Mouse (Mus musculus): ENCODE data around the gene Arid2. TPM values are rescaled to one million over a fixed set of nuclear protein-coding genes. Genes with fewer than 3 reads are reported as not detected.

The Arid2 gene
- total and polyA plus RNA-seq, 3 experiments = 8.0 to 21.1 (median 20.1) TPM

DNA sequence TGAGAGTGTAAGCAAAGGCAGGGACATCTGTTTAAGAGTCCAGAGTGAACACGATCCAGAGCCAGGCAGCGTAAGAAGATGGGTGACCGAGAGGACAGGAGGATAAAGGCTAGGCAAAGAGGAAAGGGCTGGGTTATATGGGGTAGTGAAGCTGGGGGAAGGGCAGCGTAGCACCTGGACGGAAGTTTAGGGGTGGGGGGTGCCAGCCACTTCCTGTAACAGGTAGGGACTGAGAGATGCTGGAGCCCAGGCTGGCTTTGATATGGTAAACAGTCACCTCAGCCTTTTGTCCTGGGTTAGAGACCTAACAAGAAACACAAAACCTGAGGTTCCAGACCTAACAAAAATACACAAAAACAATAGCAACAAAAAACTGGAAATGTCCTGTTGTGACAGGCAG is 29.5 kb upstream of the Arid2 start:
- Histone ChIP-seq H3K9ac (ENCODE audit: low read depth, low read length) (no peak overlapping the region), H3K4me3 (no peak overlapping the region), H3K36me3 (ENCODE audit: control insufficient read depth, insufficient read depth, low read length) (no peaks in the 10 kb centered on the region), H3K4me1 (ENCODE audit: control insufficient read depth, insufficient read depth, low read length) (no peaks in the 10 kb centered on the region; the same call in 1 of the 2 replicates), H3K79me2 (replicated peaks; ENCODE audit: control insufficient read depth, insufficient read depth, low read length) (no peaks in the 10 kb centered on the region), H3K27ac (no peak overlapping the region), H3K27me3 (ENCODE audit: control insufficient read depth, insufficient read depth, low read length) (no peaks in the 10 kb centered on the region)
- intact Hi-C loops (cut with DNase I) = no loop called here
- TF ChIP-seq CTCF (IDR thresholded peaks at IDR 0.05) = no peak
- TF ChIP-seq EP300 (IDR thresholded peaks at IDR 0.05; ENCODE audit: insufficient read depth, low read depth, low read length) = no peak
- no peak for TF ChIP-seq POLR2A (IDR thresholded peaks at IDR 0.05; ENCODE audit: insufficient read depth, low read depth, low read length)
- 73% methylated on average over 5 of the region's 5 CpGs for WGBS
- DNase-seq = no peak

- TF ChIP-seq EP300 (IDR thresholded peaks at IDR 0.05; ENCODE audit: insufficient read depth, low read depth, low read length) (no peak), CTCF (IDR thresholded peaks at IDR 0.05) (no peak), POLR2A (IDR thresholded peaks at IDR 0.05; ENCODE audit: insufficient read depth, low read depth, low read length) (no peak)
- no peak overlapping the region for H3K4me3 ChIP-seq
- intact Hi-C loops (cut with DNase I) = no loop called here
- DNase-seq = no peak
- no peaks in the 10 kb centered on the region for H3K27me3 ChIP-seq (ENCODE audit: control insufficient read depth, insufficient read depth, low read length)
- H3K79me2 ChIP-seq (replicated peaks; ENCODE audit: control insufficient read depth, insufficient read depth, low read length) = no peaks in the 10 kb centered on the region
- no peaks in the 10 kb centered on the region for H3K36me3 ChIP-seq (ENCODE audit: control insufficient read depth, insufficient read depth, low read length)
- no peak overlapping the region for H3K9ac ChIP-seq (ENCODE audit: low read depth, low read length)
- no peak overlapping the region for H3K27ac ChIP-seq
- no peaks in the 10 kb centered on the region for H3K4me1 ChIP-seq (ENCODE audit: control insufficient read depth, insufficient read depth, low read length)
- WGBS = 95% methylated on average over 3 of the region's 3 CpGs
Measured at GRCm38 (mm10) chr15:96264614-96265013, 22.7 kb upstream of the Arid2 start.

GRCm38 (mm10) chr15:96267933-96268332 is 19.4 kb upstream of the Arid2 start:
- no peaks in the 10 kb centered on the region for H3K27me3 ChIP-seq (ENCODE audit: control insufficient read depth, insufficient read depth, low read length)
- DNase-seq = no peak
- TF ChIP-seq POLR2A (IDR thresholded peaks at IDR 0.05; ENCODE audit: insufficient read depth, low read depth, low read length) = no peak
- no peak for TF ChIP-seq CTCF (IDR thresholded peaks at IDR 0.05)
- no peak for TF ChIP-seq EP300 (IDR thresholded peaks at IDR 0.05; ENCODE audit: insufficient read depth, low read depth, low read length)
- H3K36me3 ChIP-seq (ENCODE audit: control insufficient read depth, insufficient read depth, low read length) = peaks cover 4% of the 10 kb centered on the region; the same call in 1 of the 2 replicates
- no peaks in the 10 kb centered on the region for H3K79me2 ChIP-seq (replicated peaks; ENCODE audit: control insufficient read depth, insufficient read depth, low read length)
- intact Hi-C loops (cut with DNase I) = no loop called here
- H3K27ac ChIP-seq = no peak overlapping the region
- WGBS = 42% methylated on average over 9 of the region's 9 CpGs
- H3K9ac ChIP-seq (ENCODE audit: low read depth, low read length) = no peak overlapping the region
- H3K4me1 ChIP-seq (ENCODE audit: control insufficient read depth, insufficient read depth, low read length) = peaks cover 3% of the 10 kb centered on the region; the same call in 1 of the 2 replicates
- no peak overlapping the region for H3K4me3 ChIP-seq

- TF ChIP-seq POLR2A (IDR thresholded peaks at IDR 0.05; ENCODE audit: insufficient read depth, low read depth, low read length) (no peak), CTCF (IDR thresholded peaks at IDR 0.05) (no peak), EP300 (IDR thresholded peaks at IDR 0.05; ENCODE audit: insufficient read depth, low read depth, low read length) (no peak)
- no peak overlapping the region for H3K4me3 ChIP-seq
- H3K27ac ChIP-seq = no peak overlapping the region
- DNase-seq = no peak
- H3K4me1 ChIP-seq (ENCODE audit: control insufficient read depth, insufficient read depth, low read length) = peaks cover 3% of the 10 kb centered on the region; the same call in 1 of the 2 replicates
- 85% methylated on average over 9 of the region's 9 CpGs for WGBS
- intact Hi-C loops (cut with DNase I) = no loop called here
- no peaks in the 10 kb centered on the region for H3K27me3 ChIP-seq (ENCODE audit: control insufficient read depth, insufficient read depth, low read length)
- H3K79me2 ChIP-seq (replicated peaks; ENCODE audit: control insufficient read depth, insufficient read depth, low read length) = no peaks in the 10 kb centered on the region
- peaks cover 4% of the 10 kb centered on the region; the same call in 1 of the 2 replicates for H3K36me3 ChIP-seq (ENCODE audit: control insufficient read depth, insufficient read depth, low read length)
- H3K9ac ChIP-seq (ENCODE audit: low read depth, low read length) = no peak overlapping the region
Measured at GRCm38 (mm10) chr15:96268610-96269009, 18.7 kb upstream of the Arid2 start.

- no peak for DNase-seq
- Histone ChIP-seq H3K4me1 (ENCODE audit: control insufficient read depth, insufficient read depth, low read length) (peaks cover 3% of the 10 kb centered on the region; the same call in 1 of the 2 replicates), H3K27me3 (ENCODE audit: control insufficient read depth, insufficient read depth, low read length) (no peaks in the 10 kb centered on the region), H3K4me3 (no peak overlapping the region), H3K27ac (no peak overlapping the region), H3K36me3 (ENCODE audit: control insufficient read depth, insufficient read depth, low read length) (peaks cover 7% of the 10 kb centered on the region), H3K79me2 (replicated peaks; ENCODE audit: control insufficient read depth, insufficient read depth, low read length) (no peaks in the 10 kb centered on the region), H3K9ac (ENCODE audit: low read depth, low read length) (no peak overlapping the region)
- WGBS = 81% methylated on average over 4 of the region's 4 CpGs
- TF ChIP-seq CTCF (IDR thresholded peaks at IDR 0.05) = no peak
- no peak for TF ChIP-seq POLR2A (IDR thresholded peaks at IDR 0.05; ENCODE audit: insufficient read depth, low read depth, low read length)
- no peak for TF ChIP-seq EP300 (IDR thresholded peaks at IDR 0.05; ENCODE audit: insufficient read depth, low read depth, low read length)
- intact Hi-C loops (cut with DNase I) = no loop called here
Measured at GRCm38 (mm10) chr15:96269402-96269801, 17.9 kb upstream of the Arid2 start.

DNA sequence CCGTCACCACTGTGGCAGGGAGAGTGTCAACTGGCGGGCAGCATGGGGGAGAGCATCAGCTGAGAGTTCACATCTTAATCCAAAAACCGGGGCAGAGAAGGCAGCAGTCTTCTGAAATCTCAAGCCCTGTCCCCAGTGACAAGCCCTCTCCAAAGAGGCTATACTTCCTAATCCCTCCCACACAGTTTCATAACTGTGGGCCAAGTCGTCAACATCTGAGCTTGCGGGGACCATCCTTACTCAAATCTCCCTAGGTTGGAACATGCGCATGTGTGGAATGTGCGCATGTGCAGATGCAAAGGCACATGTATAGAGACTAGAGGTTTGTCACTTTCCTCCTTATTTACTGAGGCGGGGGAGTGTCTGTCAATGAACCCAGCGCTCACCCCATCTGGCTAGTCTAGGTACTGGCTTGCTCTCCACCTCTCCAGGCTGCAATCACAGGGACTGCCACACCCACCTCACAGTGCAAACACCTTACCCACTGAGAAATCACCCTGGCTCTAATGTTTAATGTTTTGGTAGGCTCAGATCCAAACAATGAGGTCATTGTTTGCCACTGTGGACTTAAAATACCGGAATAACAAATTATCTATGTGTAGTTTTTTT is 16.9 kb upstream of the Arid2 start:
- Histone ChIP-seq H3K4me3 (no peak overlapping the region), H3K27me3 (ENCODE audit: control insufficient read depth, insufficient read depth, low read length) (no peaks in the 10 kb centered on the region), H3K79me2 (replicated peaks; ENCODE audit: control insufficient read depth, insufficient read depth, low read length) (no peaks in the 10 kb centered on the region), H3K27ac (no peak overlapping the region), H3K4me1 (ENCODE audit: control insufficient read depth, insufficient read depth, low read length) (peaks cover 5% of the 10 kb centered on the region), H3K9ac (ENCODE audit: low read depth, low read length) (no peak overlapping the region), H3K36me3 (ENCODE audit: control insufficient read depth, insufficient read depth, low read length) (peaks cover 7% of the 10 kb centered on the region)
- 75% methylated on average over 10 of the region's 10 CpGs for WGBS
- no peak for DNase-seq
- intact Hi-C loops (cut with DNase I) = loop anchor here (10.0 kb wide), 1 partner anchor 506 kb away; no protein-coding TSS in a partner anchor
- TF ChIP-seq CTCF (IDR thresholded peaks at IDR 0.05) (no peak), POLR2A (IDR thresholded peaks at IDR 0.05; ENCODE audit: insufficient read depth, low read depth, low read length) (no peak), EP300 (IDR thresholded peaks at IDR 0.05; ENCODE audit: insufficient read depth, low read depth, low read length) (no peak)

Data from heart, adult 2 months (tissue).